Mouse (Mus musculus) embryonic facial prominence, embryonic 14.5 days (tissue): Measurements from ENCODE around the gene Mtmr14. TPM values are rescaled to one million over a fixed set of nuclear protein-coding genes. Genes with fewer than 3 reads are reported as not detected.

ENCODE experiments used
- ATAC-seq: fragments of 200-750 bp; cut with Nextera tagmentation; 2 replicates; pipeline ENCODE4 v1.8.0; 2017; ENCODE audit warnings: low read depth, moderate number of reproducible peaks, moderate TSS enrichment
- DNase-seq: peaks from one replicate; pipeline ENCODE4 v3.0.0-alpha.2; 2015; ENCODE audit warnings: low spot score
- H3K27ac ChIP-seq: fragments of 300-500 bp; sonication (generic); replicated peaks from 2 replicates; pipeline ENCODE4 v1.5.1; 2014; ENCODE audit warnings: low read depth, mild to moderate bottlenecking, low read length, moderate library complexity
- H3K27me3 ChIP-seq: fragments of 300-500 bp; sonication (generic); replicated peaks from 2 replicates; pipeline ENCODE4 v1.6.1; 2014; ENCODE audit warnings: low read length; ENCODE audit not compliant: control insufficient read depth, insufficient read depth
- H3K36me3 ChIP-seq: fragments of 300-500 bp; sonication (generic); 2 replicates; pipeline ENCODE4 v1.6.1; 2014; ENCODE audit warnings: low read length, mixed read lengths; ENCODE audit not compliant: control insufficient read depth, insufficient read depth
- H3K4me1 ChIP-seq: fragments of 300-500 bp; sonication (generic); 2 replicates; pipeline ENCODE4 v1.6.1; 2014; ENCODE audit warnings: antibody characterized with exemption, low read length; ENCODE audit not compliant: control insufficient read depth, insufficient read depth
- H3K4me2 ChIP-seq: fragments of 300-500 bp; sonication (generic); 2 replicates; pipeline ENCODE4 v1.6.1; 2014; ENCODE audit warnings: low read depth, mild to moderate bottlenecking, low read length, moderate library complexity, mixed read lengths
- H3K4me3 ChIP-seq: fragments of 300-500 bp; sonication (generic); 2 replicates; pipeline ENCODE4 v1.5.1; 2014; ENCODE audit warnings: low read depth, mild to moderate bottlenecking, low read length
- H3K9ac ChIP-seq: fragments of 300-500 bp; sonication (generic); 2 replicates; pipeline ENCODE4 v1.6.1; 2014; ENCODE audit warnings: low read depth, mild to moderate bottlenecking, low read length, moderate library complexity, mixed read lengths
- H3K9me3 ChIP-seq: fragments of 300-500 bp; sonication (generic); 2 replicates; pipeline ENCODE4 v1.6.1; 2016; ENCODE audit warnings: low read length; ENCODE audit not compliant: control insufficient read depth
- WGBS: fragments of 180-500 bp; shearing (Covaris S2); extraction: QIAGEN DNeasy Blood & Tissue Kit; methylation state at CpG from one replicate; pipeline ENCODE4 v1.1.7; 2014; 5-methylcytosine and 5-hydroxymethylcytosine counted together
- polyA plus RNA-seq: library from polyadenylated mRNA; unstranded; fragments of >200 nt; fragmentation: Nextera tagmentation; extraction: Ambion mirVana; gene quantifications from 2 replicates; pipeline ENCODE4 v1.2.1, GENCODE M21; 2014

Mtmr14 gene
- polyA plus RNA-seq, 1 experiment from 2014 or later: 31.6 TPM

DNA sequence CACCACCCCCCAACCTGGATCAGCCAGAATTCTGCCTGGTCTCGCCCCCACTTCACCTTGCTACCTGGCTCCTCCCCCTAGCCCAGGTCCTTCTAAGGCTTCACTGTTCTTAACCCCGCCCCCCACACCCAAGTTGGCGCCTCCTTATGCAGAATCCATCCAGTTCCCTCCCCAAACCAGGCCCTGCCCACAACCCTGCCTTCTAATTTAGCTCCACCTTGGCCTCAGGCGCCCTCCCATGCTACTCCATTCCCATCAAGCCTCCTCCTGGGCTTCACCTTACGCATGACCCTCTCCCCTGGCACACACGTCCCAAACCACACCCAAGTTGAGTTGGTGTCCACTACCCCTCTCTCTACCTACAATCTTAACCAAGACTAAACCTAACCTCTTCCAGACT lies 45.9 kb downstream of the Mtmr14 start:
- Histone ChIP-seq H3K4me2 (peak overlapping the region; percentile 18; the same call in 1 of the 2 replicates), H3K27me3 (peaks cover 29% of the 10 kb centered on the region), H3K4me1 (peaks cover 4% of the 10 kb centered on the region), H3K9me3 (no peaks in the 10 kb centered on the region), H3K9ac (no peak overlapping the region), H3K4me3 (no peak overlapping the region), H3K27ac (no peak overlapping the region), H3K36me3 (peaks cover 7% of the 10 kb centered on the region; the same call in 1 of the 2 replicates)
- peak; percentile 14; the same call in 1 of the 2 replicates for ATAC-seq
- DNase-seq: no peak
- 10% methylated on average over 6 of the region's 6 CpGs for WGBS

DNA sequence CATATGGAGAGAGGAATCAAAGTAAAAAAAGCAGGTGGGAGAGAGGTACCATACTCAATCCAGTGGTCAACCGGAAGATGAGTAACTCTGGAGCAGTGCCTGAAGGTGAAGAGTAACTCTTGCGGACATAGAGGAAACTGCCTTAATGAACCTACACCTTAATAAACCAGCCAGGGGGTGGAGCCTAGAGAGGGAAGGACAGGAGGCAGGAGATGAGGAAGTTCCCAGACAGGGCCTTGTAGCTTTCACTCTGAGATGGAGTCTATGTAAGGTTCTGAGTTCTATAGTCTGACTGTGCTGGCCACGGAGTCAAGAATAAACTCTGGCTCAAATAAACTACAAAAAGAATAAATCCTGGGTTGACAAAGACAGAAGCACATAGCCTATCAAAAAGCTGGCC lies 47.3 kb downstream of the Mtmr14 start:
- DNase-seq (no peak), ATAC-seq (no peak)
- H3K36me3 ChIP-seq: peaks cover 7% of the 10 kb centered on the region; the same call in 1 of the 2 replicates
- no peak overlapping the region for H3K4me3 ChIP-seq
- H3K27me3 ChIP-seq: peaks cover 29% of the 10 kb centered on the region
- H3K27ac ChIP-seq: no peak overlapping the region
- no peaks in the 10 kb centered on the region for H3K9me3 ChIP-seq
- H3K4me2 ChIP-seq: no peak overlapping the region
- no peak overlapping the region for H3K9ac ChIP-seq
- peaks cover 4% of the 10 kb centered on the region for H3K4me1 ChIP-seq
- WGBS: 81% methylated on average over 3 of the region's 3 CpGs

DNA sequence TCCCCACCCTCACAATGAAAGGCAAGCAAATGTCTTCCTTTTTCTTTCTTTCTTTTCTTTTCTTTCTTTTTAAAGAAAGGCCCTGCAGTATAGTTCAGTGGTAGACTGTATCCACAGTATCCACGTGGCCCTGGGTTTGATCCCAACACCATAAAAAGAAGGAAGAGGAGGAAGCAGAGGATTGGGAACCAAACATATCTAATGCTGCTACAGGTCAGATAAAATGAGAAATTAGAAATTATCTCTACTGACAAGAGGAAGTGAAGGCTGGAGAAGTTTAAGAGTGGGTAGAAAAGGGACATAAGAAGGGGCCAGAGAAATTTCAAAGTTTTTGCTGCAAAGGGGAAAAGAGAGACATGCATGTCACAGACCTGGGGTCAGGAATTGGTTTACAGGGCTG lies 48.7 kb downstream of the Mtmr14 start:
- WGBS: 62% methylated on average over 1 of the region's 1 CpGs
- no peak for ATAC-seq

DNA sequence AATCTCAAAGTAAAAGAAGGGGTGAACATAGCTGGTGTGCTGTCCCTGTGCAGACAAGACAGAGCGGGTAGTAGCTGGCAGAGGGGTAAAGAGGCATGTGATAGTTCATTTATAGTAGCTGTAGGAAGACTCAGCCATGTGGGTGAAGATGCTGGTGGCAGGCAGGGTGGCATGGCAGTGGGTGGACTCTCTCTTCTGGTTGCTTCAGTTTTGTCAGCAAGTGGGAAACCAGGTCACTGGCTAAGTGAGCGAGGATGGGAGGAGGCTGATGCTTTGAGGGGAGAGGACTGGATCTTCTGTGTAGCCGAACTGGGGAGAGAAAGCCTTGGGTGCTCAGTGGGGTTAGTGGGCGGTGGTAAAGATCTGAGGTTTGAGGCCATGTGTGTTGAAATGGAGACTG lies 49.6 kb downstream of the Mtmr14 start:
- Histone ChIP-seq H3K27me3 (peaks cover 27% of the 10 kb centered on the region), H3K4me2 (no peak overlapping the region), H3K9ac (no peak overlapping the region), H3K9me3 (no peaks in the 10 kb centered on the region), H3K4me3 (no peak overlapping the region), H3K27ac (no peak overlapping the region), H3K4me1 (peaks cover 2% of the 10 kb centered on the region), H3K36me3 (no peaks in the 10 kb centered on the region)
- no peak for DNase-seq
- ATAC-seq: no peak
- 75% methylated on average over 4 of the region's 4 CpGs for WGBS

More for the DNA sequence above, 48.7 kb downstream of the Mtmr14 start:
- Histone ChIP-seq H3K27me3 (peaks cover 29% of the 10 kb centered on the region), H3K9ac (no peak overlapping the region), H3K9me3 (no peaks in the 10 kb centered on the region), H3K4me1 (peaks cover 4% of the 10 kb centered on the region), H3K36me3 (no peaks in the 10 kb centered on the region), H3K4me3 (no peak overlapping the region), H3K27ac (no peak overlapping the region), H3K4me2 (no peak overlapping the region)
- no peak for DNase-seq

DNA sequence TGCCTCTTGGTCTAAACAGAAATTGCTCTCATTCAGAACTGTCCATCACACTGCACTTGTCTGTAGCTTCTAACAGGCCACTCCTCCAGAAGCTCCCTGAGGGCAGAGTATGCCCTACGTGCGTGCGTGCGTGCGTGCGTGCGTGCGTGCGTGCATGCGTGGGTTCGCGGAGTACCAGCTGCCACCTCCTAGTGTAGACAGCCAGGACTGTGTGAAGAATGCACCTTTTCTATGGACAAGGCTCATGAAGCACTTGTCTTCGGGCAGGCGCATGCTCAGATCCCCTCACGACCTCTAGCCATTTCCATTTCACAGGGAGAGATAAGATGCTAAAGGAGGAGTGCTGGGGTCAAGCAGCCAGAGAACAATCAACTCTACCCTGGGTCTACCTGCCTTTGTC lies 51.7 kb downstream of the Mtmr14 start:
- ATAC-seq: no peak
- WGBS: 89% methylated on average over 15 of the region's 15 CpGs

DNA sequence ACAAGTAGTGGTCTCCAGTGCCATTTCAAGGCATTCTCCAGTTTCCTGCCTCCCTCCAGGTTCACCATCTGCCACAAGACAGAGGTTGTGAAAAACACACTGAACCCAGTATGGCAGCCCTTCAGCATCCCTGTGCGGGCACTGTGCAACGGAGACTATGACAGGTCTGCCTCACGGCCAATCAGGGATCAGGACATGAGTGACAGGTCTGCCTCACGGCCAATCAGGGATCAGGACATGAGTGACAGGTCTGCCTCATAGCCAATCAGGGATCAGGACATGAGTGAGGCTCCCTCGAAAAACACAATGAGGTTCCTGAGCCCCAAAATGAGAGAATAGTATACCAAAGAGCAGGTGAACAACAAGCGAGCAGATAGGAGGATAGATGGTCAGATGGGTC lies 52.7 kb downstream of the Mtmr14 start:
- Histone ChIP-seq H3K4me3 (no peak overlapping the region), H3K27me3 (no peaks in the 10 kb centered on the region), H3K4me1 (no peaks in the 10 kb centered on the region)

More for the DNA sequence above, 51.7 kb downstream of the Mtmr14 start:
- no peaks in the 10 kb centered on the region for H3K9me3 ChIP-seq
- H3K4me1 ChIP-seq: no peaks in the 10 kb centered on the region
- H3K4me2 ChIP-seq: no peak overlapping the region
- H3K4me3 ChIP-seq: no peak overlapping the region
- H3K27me3 ChIP-seq: peaks cover 6% of the 10 kb centered on the region; the same call in 1 of the 2 replicates
- no peak overlapping the region for H3K27ac ChIP-seq
- no peak for DNase-seq
- H3K36me3 ChIP-seq: no peaks in the 10 kb centered on the region
- no peak overlapping the region for H3K9ac ChIP-seq

DNA sequence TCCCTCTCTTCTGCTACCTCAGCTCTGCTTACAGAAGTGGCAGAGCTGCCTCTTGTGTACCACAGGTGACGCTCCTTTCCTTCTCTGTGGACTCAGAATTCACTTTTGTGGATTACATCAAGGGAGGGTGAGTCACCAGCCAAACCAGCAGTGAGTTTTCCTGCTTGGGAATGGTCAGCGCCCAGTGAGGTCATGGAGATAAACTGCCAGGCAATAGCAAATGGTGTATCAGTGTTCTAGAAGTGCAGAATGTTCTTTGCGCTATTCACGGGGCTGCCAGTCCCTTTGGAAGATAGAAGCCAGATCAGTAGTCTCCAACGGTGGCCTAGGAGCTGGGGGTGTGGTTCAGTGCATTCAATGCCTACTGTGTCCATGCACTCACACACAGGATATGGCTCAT lies 55.3 kb downstream of the Mtmr14 start:
- no peaks in the 10 kb centered on the region for H3K4me1 ChIP-seq
- H3K4me2 ChIP-seq: no peak overlapping the region
- no peaks in the 10 kb centered on the region for H3K36me3 ChIP-seq
- no peak overlapping the region for H3K27ac ChIP-seq
- DNase-seq: no peak
- H3K4me3 ChIP-seq: no peak overlapping the region
- ATAC-seq: no peak
- H3K9me3 ChIP-seq: no peaks in the 10 kb centered on the region
- WGBS: 79% methylated on average over 5 of the region's 5 CpGs
- no peak overlapping the region for H3K9ac ChIP-seq
- H3K27me3 ChIP-seq: no peaks in the 10 kb centered on the region

More for the DNA sequence above, 52.7 kb downstream of the Mtmr14 start:
- ATAC-seq (no peak), DNase-seq (no peak)
- H3K9ac ChIP-seq: no peak overlapping the region
- WGBS: 69% methylated on average over 6 of the region's 6 CpGs
- no peak overlapping the region for H3K4me2 ChIP-seq
- H3K9me3 ChIP-seq: no peaks in the 10 kb centered on the region
- no peaks in the 10 kb centered on the region for H3K36me3 ChIP-seq
- H3K27ac ChIP-seq: no peak overlapping the region

DNA sequence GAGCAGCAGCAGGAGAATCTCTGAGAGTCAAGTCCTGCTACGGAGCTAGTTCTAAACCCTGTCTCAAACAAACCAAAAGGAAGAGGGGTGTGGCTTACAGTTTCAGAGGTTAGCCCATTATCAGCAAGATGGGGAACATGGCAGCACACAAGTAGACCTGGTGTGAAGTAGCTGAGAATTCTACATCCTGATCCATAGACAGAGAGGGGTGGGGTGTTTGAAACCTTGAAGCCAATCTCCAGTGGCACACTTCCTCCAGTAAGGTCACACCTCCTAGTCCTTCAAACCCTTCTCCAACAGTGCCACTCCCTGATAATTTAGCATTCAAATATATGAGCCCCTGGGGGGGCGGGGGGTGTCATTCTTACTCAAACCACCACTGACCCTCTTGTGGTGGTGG lies 58.4 kb downstream of the Mtmr14 start:
- Histone ChIP-seq H3K27me3 (no peaks in the 10 kb centered on the region), H3K4me1 (no peaks in the 10 kb centered on the region), H3K9me3 (no peaks in the 10 kb centered on the region), H3K27ac (no peak overlapping the region), H3K4me2 (no peak overlapping the region), H3K36me3 (no peaks in the 10 kb centered on the region), H3K4me3 (no peak overlapping the region), H3K9ac (no peak overlapping the region)
- DNase-seq (no peak), ATAC-seq (no peak)
- 70% methylated on average over 2 of the region's 2 CpGs for WGBS

DNA sequence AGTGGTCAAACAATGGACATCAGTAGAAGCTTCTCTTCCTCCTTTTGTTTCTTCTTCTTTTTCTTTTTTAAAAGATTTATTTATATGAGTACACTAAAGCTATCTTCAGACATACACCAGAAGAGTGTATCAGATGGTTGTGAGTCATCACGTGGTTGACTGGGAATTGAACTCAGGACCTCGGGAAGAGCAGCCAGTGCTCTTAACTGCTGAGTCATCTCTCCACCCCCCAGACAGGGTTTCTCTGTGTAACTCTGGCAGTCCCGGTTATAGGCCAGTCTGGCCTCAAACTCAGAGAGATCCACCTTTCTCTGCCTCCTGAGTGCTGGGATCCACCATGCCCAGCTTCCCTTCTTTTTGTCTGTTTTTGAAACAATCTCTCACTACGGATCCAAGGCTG lies 59.0 kb downstream of the Mtmr14 start:
- Histone ChIP-seq H3K4me3 (no peak overlapping the region), H3K9ac (no peak overlapping the region), H3K4me1 (no peaks in the 10 kb centered on the region), H3K36me3 (no peaks in the 10 kb centered on the region), H3K27me3 (no peaks in the 10 kb centered on the region), H3K27ac (no peak overlapping the region), H3K4me2 (no peak overlapping the region), H3K9me3 (no peaks in the 10 kb centered on the region)
- DNase-seq (no peak), ATAC-seq (no peak)
- 57% methylated on average over 4 of the region's 4 CpGs for WGBS
